Mouse (Mus musculus): ENCODE measurements around the gene Nfam1.

The Nfam1 gene

DNA sequence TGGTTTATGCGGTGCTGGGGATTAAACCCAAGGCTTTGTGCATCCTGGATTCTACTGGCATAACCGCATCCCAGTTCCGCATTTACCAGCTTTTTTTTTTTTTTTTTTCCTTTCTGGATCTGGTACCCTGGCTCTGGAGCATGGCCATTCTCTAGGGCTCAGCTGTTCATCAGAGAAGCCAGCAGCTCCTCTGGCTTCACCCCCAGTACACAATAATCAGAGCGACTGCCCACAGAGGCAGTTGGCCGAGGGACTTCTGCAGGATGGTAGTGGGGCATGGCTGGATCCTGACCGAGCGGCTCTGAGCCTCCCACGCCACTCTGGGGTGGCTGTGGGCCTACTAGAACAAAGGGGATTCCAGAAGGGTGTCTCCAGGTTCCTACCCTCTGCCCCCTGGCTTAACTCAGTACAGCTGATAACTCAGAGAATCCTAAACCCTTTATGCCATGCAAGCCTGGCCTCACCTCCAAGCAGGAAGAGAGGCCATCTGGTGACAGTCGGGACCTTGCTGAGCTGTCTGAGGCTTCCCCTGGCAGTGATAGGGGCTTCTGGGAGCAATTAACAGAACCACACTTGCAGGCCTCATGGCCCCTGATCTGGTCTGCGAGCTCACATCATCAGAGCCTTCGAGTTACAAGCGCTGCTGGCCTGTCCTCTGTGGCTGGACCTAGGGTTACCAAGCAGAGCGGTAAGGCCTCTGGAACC, 40.9 kb downstream of the Nfam1 start:
- no peak for DNase-seq

DNA sequence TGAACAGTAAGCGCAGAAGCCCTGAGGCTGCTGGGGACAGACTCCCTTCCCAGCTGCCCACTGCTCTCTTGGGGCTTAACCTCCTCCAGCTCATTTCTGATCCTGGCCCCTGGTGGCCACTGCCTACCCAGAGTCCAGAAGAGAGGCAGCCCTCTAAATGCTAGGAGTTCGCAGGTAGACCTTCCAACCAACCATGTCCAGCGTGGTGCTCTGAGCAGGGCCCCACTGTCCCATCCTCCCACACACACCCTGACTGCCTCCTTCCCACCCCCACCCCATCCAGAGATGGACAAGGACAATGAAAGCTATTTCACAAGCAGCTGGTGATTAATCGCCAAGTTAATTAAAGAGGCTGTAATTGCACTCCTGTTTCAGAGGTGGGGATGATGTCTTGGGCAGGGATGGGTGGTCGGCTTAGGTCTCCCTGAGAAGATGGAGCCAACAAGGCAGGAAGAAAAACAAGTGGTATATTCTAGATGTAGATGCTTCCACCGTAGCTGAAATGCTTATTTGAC, 43.9 kb downstream of the Nfam1 start:
- DNase-seq, result no peak

DNA sequence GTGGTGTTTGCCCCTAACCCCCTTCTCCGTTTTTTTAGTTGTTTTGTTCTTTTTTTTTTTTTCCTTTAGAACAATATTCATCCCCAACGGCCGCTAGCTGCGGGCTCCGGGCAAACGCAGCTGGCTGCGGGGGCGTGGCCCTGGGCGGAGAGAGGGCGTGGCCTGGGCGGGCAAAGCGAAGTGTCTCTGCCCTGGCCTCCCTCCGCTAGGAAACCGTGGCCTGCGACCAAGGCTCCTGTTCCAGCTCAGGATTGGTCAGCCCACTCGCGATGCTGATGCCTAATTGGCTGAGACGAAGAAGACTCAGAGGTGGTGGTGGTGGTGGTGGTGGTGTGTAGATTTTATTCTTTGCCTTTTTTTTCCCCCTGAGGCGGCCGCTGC, 45.4 kb downstream of the Nfam1 start, which contains the start of gene Tcf20:
Gene Tcf20 (minus strand): TSS at position 141 of the 381 bp plus-strand sequence.
- DNase-seq, result peak; percentile 96 to 97

DNA sequence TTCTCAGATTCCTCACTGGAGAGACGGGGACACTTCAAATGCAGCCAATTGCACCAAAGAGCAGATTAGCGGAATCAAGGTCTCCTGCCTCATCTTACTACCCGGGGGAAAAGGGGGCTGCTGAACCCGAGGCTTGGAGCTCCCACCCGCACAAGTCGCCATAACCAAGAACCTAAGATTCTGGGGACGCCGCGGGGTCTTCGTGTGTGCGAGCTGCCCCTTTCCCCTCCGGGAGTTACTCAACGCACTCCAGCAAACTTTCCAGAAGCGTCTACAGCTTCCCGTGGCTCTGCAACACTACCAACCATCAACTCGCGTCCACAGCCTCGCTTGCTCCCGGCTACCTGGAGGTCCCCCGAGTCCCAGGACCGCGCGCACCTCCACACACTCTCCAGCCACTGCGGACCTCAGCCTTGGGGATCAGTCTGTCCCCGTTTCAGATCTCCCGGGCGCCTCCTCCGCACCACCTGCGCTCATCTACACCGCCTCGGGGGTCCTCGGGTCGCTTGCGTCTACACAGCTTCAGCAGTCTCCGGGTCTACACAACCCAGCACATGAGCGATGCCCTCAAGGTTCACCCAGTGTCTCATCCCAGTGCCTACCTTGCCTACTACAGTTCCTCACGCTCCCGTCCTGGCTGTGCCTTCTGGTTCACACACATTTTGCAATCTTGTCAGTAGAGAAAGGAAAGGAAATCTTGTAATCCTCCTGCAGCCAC, 45.9 kb downstream of the Nfam1 start:
- no peak for DNase-seq

DNA sequence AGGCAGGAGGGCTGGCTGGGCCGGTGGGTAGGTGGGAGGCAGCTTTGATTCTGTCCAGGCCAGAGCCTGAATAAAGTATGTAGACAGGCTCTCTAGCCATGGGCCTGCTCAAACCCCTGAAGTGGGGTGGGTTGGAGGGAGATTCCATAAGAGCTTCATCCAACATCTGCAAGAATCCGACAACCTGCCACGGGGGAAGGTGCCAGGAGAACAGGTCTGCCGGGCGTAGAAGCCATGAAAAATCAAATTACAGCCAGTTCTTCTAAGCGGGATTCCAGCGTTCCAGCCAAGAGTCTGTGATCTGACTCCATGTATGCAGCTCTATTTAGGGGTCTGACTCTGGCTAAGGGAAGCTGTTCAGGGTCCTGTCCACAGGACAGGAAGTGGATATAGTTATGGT, 48.5 kb downstream of the Nfam1 start:
- no peak for DNase-seq

DNA sequence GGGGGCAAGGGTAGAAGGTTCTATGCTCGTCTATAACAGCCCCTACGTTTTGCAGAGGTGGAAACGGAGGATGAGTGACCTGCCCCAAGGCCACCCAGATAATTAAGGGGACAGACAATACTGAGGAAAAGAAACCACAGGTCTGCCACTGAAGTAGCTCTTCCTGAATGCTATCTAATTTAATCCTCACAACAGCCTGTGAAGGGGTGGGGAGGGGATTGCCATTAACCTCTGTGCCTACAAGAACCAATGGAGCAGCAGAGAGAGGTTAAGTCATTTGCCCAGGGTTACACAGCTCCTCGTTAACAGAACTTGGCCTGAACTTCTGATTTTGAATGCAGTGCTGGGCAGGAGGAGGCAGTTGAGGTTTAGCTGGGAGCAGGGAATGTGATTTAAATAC, 49.0 kb downstream of the Nfam1 start:
- DNase-seq, result no peak

DNA sequence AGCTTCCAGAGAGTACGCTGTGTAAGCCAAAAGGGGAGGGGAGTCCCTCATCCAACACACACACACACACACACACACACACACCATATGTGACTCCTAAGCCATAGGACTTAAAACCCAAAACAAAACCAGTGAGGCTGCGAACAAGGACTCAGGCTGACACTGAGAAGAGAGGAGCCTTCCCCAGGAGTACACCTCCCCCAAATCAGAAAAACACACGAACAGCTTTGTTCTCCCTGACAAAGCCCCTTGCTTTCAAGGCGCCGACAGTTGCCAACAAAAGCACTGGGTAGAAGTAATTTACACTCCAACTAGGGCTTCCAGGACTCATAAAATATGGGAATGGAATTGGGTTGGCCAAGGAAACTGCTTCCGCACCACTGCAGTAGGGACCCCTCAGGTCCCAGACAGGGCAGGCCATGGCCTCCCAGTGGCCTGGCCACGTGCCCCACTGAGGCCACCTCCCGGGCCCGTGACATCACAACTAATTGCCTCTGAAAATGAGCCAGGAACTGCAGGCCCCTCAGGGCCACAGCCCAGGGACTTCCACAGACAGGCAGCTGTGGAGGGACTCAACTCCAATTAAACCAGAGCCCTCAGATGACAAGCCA, 49.6 kb downstream of the Nfam1 start:
- DNase-seq, result no peak

DNA sequence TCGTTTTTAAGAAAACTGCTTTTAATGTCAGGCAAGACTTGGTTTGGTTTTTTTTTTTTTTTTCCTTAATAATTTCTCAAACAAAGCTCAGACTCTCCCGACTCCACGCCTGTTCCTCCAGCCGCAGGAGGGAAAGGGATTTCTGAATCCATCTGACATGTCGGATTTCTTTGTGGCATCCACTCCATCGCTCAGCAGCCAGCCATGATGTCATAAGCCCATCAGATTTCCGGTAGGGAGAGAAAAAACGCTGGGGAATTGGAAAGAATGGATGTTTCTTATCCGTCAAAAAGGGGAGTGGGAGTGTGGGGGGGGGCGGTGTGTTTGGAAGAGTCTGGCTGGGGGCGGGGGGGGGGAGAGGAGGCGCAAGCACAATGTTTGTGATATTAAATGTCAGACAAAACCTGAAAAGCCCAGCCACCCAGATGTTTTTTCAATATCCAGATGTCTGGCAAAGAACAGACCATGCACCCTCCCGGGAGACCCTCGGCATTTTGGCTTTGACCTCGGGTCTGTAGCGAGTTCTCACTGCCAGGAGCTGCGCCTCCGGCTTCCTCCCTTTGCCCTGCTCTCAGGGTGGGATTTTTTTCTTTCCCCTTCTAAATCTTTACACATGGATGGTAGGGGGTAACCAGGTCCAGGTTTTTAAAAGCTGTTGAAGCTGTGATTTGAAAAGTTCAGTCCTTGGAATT, 50.2 kb downstream of the Nfam1 start:
- no peak for DNase-seq

DNA sequence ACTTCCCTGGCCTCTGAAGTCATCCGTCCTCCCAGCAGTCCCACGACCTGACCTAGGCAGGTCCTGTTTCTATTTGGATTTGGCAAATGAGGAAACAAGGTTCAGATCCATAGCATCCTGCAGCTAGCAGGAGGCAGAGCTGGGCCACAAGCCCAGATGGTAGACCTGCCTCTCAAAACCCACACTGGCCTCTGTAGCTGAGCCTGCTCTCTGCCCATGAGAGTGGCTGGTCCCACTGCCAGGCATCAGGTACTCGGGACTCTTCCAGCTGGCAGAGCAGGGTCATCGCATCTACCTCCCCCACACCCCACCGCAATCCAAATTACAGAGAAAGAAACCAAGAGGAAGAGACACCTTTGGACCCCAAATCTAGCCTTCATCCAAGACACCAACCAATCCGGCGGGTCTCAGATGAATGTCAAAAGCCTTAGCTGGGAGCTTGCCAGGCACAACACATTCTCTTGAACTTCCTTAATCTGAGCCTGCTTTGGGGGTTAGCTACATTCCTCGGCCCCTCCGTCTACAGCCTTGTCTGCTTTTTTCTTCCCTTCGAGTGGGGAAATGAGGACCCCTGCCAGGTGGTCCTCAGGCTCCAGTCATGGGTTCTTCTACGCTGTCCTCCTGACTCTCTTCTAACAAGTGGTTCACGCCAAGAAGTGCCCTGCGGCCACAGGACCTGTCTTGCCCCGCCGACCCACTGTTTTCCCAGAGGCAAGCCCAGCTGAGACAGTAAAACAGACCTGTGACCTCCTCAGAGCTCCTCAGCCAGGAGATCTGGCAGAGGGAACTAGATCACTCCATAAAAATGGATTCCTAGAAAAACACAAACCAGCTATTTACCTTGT, 51.2 kb downstream of the Nfam1 start:
- DNase-seq, result no peak

DNA sequence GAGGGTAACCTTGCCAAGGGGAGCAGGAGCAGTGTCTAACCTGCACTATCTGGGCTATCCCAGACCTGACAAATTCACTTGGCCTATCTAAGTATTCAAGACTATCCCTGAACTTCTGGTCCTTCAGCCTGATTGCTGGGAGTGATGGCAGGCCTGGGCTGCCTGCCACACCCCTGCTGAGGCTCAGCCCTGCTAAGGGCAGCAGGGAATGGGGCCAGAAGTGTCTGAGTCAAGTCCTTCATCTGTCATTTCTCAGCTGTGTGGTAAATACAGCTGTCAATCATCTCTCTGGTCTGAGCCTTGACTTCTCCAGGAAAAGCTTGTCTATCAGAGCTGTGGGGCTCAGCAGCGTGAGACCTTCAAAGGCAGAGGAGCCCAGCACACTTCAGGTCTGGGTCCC, 53.6 kb downstream of the Nfam1 start:
- no peak for DNase-seq

DNA sequence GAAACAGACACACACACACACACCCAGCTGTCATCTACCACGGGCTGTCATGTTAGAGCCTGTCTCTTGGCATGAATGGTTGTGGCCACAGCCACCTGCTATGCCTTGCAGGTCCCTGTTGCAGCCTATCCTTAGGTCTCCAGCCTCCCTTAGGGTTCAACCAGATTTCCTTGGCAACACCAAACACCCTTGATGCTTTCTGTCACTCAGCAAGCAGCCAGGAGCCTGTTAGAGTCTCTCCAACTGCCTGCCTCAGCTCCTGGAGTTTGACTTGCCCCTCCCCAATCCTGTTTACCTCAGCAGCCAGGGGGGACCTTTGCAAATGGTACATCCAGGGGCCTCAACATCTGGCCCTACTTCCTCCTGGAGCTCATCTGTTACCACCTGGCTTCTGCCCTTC, 58.6 kb downstream of the Nfam1 start:
- no peak for DNase-seq

DNA sequence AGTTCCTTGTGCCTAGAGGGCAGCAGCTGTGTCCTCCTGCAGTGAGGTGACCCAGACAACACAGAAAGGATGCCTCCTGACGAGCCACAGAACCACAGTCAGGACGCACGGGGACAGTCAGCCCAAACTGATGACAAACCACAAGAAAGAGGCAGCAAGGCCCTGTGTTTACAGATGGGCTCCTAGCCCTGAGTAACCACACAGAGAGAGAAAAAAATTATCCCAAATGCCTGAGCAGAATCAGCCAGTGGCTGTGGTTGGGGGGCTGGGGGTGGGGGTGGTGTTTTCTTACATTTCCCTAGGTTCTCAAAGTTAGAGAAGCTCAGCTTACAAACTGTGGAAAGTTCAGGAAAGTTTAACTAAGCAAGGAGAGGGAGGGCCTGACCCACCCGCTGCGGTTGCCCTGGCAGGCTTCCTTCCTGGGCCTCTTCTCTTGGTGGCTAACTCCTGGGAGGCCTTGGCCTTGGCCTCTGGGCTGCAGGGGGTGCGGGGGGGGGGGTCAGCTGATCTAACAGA, 63.8 kb downstream of the Nfam1 start:
- DNase-seq, result no peak

DNA sequence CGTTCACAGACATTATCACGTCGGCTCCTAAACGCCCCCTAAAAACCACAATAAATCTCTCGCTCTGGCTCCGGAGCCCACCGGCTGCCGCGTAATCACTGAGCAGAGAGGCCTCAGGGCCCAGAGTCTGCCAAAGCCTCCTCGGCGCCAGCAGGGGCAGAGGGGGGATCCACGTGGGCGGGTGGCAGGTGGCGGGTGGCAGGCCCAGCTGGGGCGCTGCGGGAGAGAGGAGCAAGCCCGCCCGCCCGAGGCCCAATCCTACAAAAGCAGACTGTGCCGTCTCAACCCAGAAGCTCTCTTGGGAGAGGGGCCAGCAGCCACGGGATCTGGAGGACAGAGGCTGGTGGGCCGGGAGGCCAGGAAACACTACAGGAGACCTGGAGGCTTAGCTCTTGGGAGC, 64.7 kb downstream of the Nfam1 start:
- peak; percentile 40 to 44 for DNase-seq

DNA sequence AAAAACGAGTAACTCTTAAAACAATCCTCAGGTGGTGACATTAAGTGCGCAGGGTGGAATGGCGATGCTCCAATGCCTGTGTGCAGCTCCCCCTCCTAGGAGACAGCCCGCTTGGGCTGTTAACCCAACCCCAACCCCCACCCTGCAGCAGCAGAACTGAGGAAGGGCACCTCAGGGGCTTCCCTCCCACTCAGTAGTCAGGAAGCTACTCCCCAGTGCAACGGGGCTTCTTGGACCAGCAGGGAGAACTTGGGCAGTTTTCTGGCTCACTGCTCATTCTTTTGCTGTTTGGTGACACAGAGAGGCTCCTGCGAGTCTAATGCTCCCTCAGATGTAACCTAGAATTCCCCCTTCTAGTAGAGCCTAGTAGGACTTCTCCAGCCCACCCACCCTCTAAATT, 65.2 kb downstream of the Nfam1 start:
- DNase-seq, result no peak

DNA sequence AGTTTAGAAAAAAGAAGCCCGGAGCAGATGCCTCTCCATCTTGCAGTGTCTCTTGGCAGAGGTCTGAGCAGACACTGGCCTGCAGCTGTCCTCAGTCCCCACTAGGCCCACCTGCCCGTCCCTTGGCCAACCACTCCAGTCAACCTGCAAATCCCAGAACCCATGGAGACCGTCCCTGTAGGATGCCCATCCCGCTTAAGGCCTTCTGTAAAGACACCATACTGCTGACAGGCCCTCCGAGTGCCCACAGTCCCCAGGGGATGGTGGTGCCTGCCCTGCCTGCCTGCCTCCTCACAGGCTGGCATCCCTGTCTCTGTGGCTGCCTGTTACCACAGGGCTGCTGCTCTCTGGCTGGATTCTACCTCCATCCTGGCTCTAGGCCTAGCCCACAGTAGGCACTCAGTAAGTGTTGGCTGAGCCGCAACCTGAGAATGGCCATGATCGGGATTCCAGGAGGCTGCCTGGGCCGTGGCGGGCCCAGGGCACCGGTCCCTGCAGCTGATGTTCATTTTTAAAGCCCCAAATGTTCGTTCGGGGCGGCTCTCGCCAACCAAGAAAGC, 68.8 kb downstream of the Nfam1 start:
- no peak for DNase-seq

DNA sequence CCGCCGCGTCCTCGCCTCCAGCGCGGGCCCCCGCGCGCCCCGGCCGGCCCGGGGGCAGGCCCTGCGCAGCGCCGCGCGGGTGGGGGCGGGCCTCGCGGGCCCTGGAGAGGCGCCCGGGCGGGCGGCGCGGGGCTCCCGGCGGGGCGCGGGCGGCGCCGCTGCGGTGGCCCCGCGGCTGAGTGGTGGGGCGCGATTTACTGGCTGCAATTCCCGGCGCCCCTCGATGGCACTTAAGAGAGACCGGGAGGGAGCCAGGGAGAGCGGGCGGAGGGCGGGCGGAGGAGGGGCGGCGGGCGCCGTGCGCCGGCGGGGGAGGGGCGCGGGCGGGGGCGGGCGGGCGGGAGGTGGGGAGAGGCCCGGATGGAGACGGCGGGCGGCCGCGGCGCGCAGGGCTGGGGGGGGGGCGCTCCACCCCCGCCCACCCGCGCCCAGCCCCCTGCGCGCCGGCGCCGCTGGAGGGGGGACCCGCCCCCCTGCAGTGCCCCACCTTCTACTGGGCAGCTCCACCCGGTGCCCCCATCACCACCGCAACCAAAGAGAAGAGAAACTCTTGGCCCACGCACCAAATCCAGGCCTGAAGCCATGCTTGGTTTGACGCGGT, 69.5 kb downstream of the Nfam1 start:
- DNase-seq, result no peak

DNA sequence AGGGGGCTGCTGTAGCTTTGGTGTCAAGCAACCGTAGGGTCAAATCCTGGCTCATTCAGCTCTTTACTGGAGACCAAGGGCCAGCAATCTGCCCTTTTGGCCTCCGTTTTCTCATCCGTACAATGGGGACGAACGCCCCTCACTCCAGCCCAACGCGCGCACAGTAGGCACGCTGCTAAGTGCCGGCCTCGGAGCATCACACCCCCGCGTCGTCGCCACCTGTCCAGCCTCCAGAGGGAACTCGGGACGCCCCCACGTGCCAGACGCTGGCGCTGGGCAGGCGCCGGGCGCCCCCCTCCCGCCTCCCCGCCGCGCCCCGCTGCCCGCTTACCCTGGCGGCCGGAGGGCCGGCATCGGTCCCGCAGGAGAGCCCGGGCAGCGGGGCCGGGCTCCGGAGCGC, 70.0 kb downstream of the Nfam1 start:
- DNase-seq, result no peak

DNA sequence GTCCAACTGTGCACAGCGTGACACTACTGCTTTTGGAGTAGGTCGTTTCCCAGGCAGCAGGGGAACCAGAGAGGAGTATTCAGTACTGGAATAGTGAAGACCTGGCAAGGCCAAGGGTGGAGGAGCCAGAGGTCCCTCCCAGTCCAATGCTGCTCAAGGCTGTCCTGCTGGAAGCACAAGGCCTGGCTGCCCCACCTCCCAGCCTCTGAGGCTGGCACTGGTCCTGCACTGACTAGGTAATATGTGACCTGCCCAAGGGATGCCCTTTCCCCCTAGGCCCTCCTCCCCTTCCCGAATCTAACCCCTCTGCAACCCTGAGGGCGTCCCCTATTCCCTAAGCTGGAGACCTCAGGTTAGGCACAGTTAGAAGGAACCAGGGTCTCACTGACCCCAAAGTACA, 70.6 kb downstream of the Nfam1 start:
- DNase-seq, result no peak

DNA sequence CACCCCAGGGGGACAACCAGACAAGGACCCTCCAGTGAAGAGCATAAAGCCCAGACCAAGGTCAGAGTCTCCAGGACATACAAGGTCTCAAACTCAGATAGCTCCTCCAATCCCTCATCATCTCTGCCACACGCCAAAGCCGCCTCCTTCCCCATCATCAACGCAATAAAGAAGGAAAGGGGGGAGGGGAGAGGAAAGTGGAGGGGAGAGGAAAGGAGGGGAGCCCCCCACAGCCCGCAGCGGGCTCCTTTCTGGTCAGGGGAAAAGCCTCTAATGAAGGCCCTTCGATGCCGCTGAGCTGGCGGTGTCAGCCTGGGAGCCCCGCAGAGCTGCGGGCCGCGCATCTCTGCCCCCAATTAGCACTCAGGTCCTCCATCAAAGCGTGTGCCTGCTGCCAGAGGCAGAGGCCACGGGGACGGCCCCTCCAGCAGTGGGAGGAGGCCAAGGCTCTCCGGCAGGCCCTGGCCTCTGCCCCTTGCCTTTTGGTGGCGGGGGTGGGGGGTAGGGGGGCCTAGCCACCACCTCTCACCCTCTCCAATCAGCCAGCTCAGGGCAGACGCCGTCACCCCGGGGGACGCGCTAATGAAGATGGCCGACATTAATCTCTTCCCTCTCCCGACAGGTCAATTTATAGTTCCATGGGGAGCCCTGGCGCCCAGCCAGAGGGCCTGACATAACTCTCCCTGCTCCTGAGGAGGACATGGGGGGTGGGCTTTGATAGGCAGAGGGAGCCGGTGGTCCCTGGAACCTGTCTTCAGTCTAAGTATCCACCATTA, 72.1 kb downstream of the Nfam1 start:
- DNase-seq, result no peak

DNA sequence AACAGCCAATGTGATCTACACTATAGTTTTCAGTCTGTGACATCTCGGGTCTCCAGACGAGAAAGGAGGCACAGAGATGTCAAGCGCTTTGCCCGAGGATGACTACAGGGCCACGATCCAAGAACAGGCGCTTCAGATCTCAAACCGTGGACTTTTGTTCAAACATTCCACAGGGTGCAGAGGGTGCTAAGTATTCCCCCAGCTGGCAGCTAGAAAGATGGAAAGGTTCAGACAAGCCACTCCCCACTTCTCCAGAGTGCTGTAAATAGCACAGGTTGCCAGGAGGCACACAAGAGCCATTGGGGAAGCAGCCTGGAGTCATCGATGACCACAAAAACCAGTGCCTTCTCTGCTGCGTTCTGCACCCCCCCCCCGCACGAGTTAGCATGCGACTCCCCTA, 74.0 kb downstream of the Nfam1 start:
- no peak for DNase-seq

DNA sequence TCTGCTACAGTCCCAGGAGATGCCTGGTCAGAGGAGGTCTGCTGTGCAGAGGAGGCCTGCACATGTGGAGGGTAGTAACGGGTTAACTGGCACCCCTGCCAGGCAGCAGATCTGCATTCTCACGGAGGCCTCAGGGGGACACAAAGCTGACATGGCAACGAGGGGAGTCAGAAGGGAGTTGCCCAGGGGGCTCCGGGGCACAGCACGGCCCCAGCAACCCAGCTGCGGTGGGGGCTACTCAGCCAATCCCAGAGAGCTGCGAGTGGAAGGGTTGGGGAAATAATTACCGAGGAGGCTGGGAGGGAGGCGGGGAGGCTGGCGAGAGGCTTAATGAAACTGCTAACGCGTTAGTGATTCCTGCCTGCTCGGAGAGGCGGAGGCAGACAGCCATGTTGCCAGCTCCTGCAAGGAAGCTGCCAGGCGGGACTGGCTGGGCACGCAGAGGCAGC, 74.8 kb downstream of the Nfam1 start:
- DNase-seq, result no peak

Measured in B cell, adult 2 months (primary cell).